Mouse (Mus musculus) liver, adult (tissue): ENCODE measurements around the gene Ttc9b.

ENCODE experiments used
- GATA4 ChIP-seq: IDR thresholded peaks from 2 replicates; pipeline ENCODE4 v1.6.1; 2014; ENCODE audit warnings: mild to moderate bottlenecking, low read length; ENCODE audit not compliant: insufficient replicate concordance

The Ttc9b gene

DNA sequence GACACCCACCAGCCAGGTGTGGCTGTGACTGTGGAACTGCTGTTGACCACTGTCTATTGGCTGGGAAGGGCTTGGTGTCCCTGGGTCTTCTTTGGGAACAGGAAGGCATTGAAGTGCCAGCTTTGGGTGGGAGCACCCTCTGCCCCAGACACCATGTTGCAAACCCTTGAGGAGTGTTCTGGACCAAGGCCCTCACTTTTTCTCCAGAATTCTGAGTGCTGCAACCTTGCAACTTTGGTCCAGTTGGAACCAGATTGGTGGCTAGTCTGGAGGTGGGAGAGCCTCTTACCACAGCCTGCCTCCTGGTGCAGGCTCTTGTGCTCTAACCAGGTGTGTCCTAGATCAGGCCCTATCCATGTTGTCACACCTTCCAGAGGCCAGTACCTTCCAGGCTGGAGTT lies 28.7 kb upstream of the Ttc9b start:
- TF ChIP-seq GATA4: no peak

DNA sequence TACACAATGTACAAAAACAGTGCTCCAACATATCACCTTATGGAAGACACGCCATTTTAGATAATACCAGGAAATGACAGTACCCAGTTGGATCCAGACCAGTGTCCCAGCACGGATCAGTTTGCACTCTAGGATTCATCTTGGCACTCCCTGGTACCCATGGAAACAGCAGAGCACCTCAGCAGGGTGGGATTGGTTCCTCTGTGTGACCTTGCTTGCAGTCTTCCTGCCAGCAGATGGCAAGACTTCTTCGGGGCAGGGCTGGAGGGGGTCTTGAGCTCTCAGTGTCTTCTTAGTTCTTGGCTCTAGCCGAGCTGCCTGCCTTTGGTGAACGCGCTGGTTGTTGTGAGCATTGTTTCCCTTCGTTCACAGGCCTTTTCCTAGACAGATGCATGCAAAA lies 26.0 kb upstream of the Ttc9b start:
- no peak for TF ChIP-seq GATA4

DNA sequence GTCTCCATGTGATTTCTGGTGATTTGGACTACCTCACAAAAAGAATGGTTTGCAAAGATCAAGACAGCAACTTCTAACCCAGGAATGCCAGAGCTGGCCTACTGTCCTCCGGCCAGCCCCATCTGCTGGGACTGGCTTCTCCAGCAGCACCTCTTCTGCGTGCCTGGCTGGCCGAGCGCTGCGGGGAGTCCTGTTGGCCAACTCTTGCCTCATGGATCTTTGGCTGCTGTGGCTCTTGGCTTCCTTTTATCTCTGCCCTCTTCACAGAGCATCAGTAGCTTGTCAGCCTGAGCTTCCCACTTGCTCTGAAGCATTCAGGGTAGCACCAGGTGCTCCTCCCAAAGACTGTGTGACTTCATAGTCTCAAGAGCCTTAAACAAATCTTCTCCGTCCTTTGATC lies 25.5 kb upstream of the Ttc9b start:
- TF ChIP-seq GATA4: no peak

DNA sequence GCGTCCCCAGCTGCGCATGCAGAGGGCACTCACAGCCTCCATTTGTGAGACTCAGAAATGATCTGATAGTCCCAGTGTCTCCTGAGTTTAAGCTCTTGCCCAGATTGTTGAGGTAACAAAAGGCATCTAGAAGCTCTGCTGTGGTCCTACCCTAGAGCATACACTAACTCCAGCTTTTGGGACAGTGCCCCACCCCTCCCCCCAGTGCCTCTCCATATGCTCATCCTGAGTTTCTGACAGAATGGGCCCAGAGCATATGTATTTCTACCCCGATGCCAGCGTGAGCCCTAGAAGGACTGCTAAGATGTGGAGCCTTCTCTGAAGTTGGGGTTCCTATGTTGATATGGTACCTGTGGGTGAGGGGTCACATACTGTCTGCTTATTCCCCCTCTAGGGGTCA lies 22.3 kb upstream of the Ttc9b start:
- TF ChIP-seq GATA4: no peak

DNA sequence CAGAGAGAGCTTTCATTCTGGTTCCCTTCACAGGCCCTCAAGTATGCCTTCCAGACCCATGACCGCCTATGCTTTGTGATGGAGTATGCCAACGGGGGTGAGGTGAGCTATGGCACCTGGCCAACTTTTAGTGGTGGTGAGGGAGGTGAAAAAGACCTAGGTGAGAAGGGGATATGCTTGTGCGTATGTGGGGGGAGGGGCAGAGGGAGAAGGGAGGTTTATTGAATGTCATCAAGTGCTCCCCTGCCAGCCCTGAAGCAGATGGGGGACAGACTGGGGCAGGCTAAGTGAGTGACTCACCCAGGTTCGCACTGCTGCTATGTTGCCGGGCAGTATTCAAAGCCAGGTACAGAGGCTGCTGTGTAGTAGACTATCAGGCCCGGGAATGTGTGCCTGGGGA lies 20.5 kb upstream of the Ttc9b start:
- no peak for TF ChIP-seq GATA4

DNA sequence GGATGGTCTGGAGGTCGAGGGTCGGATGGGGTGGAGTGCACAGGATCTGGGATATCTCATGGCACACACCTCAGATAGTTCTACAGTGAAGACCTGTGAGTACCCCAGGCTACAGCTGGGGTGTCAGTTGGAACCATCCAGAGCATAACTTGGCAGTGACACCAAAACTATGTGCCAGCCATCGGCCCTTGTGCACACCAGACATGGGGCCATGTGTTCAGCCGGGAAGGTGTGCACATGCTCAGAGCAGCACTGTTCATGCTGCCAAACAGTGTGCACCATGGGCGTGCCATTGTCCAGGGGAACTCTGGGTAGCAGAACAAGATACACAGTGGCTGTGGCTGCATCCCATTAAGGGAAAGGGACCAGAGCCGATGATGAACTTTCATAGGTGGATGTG lies 19.0 kb upstream of the Ttc9b start:
- TF ChIP-seq GATA4: no peak

DNA sequence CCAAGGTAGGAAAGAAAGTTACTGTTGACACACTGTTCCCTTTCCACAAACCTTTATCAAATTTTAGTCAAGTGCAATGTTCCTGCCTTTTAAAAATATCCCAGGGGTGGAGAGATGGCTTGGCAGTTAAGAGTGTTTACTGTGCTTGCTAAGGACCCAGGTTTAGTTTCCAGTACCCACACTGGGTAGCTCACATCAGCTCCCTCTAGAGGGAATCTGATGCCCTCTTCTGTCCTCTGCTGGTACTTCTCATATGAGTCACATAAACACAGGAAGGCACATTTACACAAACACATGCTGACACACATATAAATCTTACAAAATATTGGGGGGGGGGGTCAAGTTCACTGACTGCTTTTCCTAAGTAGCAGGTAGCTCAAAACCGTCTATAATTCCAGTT lies 9.2 kb upstream of the Ttc9b start:
- no peak for TF ChIP-seq GATA4

DNA sequence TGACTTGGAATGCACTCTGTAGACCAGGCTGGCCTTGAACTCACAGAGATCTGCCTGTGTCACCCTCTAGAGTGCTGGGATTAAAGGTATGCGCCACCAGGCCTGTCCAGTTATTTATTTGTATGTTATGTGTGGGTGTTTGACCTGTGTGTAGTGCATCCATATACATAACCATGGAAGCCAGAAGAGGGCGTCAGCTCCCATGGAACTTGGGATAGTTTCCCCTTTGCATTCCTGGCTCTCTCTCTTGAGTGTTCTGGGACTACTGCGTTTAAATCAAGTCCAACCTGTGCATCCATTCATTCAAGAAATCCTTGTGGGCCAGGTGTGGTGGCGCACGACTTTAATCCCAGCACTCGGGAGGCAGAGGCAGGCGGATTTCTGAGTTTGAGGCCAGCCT lies 7.2 kb upstream of the Ttc9b start:
- TF ChIP-seq GATA4: no peak

DNA sequence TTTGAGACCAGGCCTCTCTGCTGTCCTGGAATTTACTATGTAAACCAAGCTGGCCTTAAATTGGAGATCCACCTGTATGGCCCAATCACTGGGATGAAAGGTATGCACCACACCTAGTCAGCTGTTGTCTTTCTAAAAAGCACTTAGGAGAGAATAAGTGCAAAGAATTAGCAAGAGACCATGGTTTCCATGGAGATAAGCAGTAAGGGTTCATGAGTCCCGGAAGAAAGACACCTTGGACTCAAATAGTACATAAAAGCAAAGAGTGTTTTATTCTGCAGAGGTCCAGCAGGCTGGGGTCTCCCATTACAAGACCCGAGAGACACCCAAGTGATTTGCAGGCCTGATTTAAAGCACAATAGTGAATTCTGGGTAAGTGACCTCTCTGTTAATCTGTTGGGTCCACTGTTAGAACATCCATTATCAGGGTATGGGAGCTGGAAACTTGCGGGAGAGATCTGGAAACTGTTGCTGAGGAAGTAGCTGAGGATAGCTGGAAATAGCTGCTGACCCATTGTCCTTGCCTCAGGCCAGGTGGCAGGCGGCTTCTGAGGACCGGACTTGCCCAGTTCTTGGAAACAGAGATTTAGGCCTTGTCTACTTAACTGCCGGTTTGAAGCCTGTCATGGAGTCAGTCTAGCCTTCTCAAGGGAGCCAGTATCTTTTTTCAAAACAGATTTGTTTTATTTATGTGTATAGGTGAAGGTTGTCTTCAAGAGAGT lies 6.3 kb upstream of the Ttc9b start:
- no peak for TF ChIP-seq GATA4

DNA sequence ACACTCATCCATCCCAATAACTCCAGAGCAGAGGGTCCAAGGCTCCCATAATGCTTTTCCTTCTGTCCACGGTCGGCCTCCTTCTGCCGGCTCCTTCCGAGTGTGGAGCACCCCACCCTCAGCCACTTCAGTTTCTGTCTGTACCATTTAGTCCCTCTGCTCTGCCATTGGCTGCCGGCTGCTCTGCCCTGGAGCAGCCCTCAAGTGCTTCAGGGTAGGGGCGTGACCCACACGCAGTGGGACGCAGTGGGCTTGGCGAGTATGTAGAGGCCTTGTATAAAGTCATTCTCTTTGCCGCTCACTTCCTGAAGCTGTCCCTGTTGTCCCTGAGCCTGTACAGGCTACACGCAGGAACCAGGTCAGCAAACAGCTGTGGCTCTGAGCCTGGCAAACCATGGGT lies 4.0 kb upstream of the Ttc9b start:
- no peak for TF ChIP-seq GATA4

DNA sequence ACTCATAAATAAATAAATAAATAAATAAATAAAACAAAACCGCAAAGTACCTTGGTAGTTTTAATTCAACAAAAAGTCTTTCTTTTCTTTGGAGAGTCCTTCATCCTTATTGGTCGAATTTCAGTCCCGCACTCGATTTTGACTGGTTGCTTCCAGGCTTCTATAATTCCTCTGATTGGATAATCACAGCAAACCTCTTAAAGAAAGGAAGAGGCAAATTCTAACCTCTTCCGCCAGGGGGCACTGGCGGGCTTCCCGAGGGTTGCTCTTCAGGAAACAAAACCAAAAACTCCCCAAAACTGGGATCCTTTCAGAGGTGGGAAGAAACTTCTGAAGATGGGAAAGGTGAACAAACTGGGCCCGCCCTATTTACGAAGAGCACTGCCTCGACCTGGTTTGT lies 2.8 kb upstream of the Ttc9b start:
- no peak for TF ChIP-seq GATA4

DNA sequence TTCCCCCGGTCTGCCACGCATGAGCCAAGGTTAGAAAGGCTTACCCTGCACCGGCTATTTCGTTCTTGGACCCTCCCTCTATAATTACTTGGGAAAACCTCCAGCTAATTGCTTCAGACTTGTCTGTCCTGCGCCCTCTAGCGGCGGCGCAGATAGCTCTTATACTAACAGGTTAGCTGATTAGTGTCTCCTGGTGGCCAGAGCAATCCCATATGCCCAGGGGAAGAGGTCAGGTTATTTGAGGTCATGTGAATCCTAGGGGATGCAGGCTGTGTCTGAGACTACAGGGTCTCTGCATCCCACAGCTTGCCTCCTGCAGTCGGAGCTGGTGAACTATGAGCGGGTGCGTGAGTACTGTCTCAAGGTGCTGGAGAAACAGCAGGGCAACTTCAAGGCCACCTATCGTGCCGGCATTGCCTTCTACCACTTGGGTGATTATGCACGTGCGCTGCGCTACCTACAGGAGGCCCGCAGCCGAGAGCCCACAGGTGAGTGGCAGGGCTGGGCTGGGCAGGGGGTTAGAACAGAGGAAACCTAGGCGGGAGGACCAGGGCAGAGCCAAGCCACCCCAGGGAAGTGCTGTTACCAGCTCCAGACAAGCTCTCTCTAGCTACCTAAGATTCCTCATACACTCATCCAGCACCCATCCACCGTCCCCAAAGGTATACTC lies 1.0 kb downstream of the Ttc9b start:
- TF ChIP-seq GATA4: no peak

DNA sequence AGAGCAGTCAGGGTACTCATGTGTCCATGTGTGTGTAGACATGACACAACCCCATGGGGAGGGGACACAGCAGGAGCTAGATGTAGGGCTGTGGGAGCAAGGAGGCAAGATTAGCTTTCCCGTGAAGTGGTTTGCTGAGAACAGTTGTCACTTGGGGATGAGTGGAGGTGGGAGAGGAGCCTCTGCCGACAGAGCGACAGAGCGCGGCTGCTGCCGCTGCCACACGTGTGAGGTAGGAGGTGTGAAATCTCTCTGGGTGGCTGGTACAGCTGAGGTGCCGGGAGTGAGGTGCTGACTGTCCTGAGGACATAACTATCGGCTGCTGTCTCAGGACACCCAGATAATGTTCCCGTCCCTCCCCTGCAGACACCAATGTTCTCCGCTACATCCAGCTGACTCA lies 1.8 kb downstream of the Ttc9b start:
- no peak for TF ChIP-seq GATA4

DNA sequence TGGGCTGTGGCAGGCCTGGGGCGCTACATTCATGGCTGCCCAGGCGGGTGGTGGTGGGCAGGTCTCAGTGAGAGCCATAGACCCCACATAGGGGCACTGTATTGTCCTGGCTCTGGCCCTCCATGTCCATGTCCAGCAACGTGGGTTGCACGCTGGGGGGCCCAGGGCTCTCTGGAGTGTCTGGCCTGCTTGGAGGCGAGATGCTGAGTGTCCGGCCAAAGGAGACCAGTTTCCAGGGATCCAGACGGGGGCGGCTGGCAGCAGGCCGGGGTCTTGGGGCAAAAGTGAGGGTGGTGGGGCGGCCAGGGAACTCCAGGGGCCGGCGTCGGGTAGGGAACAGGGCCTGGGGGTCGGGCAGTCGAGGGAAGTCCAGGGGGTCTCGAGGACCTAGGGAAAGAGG lies 2.9 kb downstream of the Ttc9b start:
- no peak for TF ChIP-seq GATA4

DNA sequence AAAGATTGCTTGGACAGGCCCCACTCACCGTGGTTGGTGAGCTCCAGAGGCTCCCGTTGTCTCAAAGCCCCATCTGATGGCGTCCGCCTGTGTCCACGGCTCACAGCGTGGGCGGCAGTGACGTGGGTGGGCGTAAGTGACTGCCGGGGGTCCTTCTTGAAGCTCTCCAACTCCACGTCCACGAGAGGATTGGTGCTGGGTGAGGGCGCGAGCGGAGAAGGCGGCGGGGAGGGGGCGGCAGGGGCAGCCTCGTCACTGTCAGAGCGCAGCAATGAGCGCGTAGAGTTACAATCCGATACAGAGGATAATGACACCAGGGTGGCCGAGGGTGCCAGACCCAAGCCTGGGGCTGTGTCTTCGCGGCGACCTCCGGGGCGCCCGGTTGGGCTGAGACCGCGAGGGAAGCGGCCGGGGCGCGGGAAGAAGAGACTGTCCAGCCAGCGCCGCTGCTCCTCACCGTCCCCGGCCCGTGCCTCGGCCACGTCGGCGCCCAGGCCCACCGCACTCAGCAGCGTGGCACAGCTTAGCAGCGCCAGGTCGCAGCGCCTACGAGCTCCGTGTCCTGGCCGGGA lies 4.2 kb downstream of the Ttc9b start:
- TF ChIP-seq GATA4: no peak
